Mouse (Mus musculus): ENCODE measurements around the gene Wdr92. TPM values are rescaled to one million over a fixed set of nuclear protein-coding genes. Genes with fewer than 3 reads are reported as not detected.
"Not testable (repeated sequence)": the region's sequence is repeated elsewhere in the genome, so short reads cannot be mapped to it uniquely, and the experiment has no call there.

Gene Wdr92
- polyA plus RNA-seq, 1 experiment from 2014 or later: 28.3 TPM

DNA sequence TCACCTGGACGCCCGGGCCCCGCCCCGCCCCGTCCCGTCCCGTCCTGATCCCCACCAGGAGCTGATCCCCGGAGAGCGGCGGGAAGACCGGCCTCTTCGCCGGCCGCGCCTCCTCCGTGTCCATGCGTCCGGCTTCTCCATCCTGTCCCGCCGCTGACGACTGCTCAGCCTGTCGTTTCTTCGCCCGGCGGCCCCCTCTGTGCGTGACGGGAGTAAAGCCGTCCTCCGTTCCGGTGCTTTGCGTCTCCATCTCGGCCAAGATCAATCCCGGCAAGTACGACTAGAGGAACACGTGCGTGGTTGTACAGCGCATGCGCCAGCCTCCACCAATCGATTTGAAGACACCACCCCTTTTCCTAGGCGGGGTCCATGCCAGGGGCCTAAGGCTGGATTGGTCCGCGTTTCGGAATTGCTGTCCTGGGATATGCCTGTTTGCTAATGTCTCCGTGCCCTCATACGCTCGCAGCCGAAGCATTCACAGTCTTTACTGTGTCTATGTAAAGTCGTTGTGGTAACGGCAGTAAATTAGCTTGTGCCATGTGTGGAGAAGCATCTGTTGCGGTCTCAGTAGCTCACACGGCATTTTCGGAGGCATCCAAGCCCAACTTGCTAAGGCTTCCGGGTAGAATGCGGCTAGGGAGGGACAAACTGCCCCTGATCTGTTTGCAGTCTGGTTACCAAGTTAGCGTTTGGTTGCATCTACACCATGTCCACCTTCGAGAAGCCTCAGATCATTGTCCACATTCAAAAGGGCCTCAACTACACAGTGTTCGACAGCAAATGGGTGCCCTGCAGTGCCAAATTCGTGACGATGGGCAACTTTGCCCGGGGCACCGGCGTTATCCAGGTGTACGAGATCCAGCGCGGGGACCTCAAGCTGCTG, 29.6 kb downstream of the Wdr92 start, which contains the start of gene Pno1:
Pno1 (minus strand) TSS at position 311 of the 883 bp plus-strand sequence.
- peak; percentile 99 for ATAC-seq (ENCODE audit: insufficient number of reproducible peaks, insufficient read depth, low FRiP score, low TSS enrichment, low read depth)
- Histone ChIP-seq H3K4me1 (replicated peaks) (peaks cover 18% of the 10 kb centered on the region), H3K9me3 (no peaks in the 10 kb centered on the region), H3K27me3 (no peaks in the 10 kb centered on the region), H3K9ac (replicated peaks) (peak within 1 kb of the TSS; percentile 68), H3K4me3 (replicated peaks) (peak within 1 kb of the TSS; percentile 90), H3K27ac (peak within 1 kb of the TSS; percentile 84), H3K36me3 (peaks cover 22% of the 10 kb centered on the region), H3K4me2 (peak within 1 kb of the TSS; percentile 67)
- WGBS: under 1% methylated on average over 65 of the region's 65 CpGs

GRCm38 (mm10) chr11:17212141-17212495, 30.2 kb downstream of the Wdr92 start:
- peaks cover 20% of the 10 kb centered on the region for H3K36me3 ChIP-seq
- H3K4me2 ChIP-seq: peak overlapping the region; percentile 67
- H3K27ac ChIP-seq: peak overlapping the region; percentile 84
- peaks cover 18% of the 10 kb centered on the region for H3K4me1 ChIP-seq (replicated peaks)
- no peak for ATAC-seq (ENCODE audit: insufficient number of reproducible peaks, insufficient read depth, low FRiP score, low TSS enrichment, low read depth)
- no peaks in the 10 kb centered on the region for H3K9me3 ChIP-seq
- H3K27me3 ChIP-seq: no peaks in the 10 kb centered on the region
- H3K4me3 ChIP-seq (replicated peaks): peak overlapping the region; percentile 90
- peak overlapping the region; percentile 68 for H3K9ac ChIP-seq (replicated peaks)
- 2% methylated on average over 10 of the region's 10 CpGs for WGBS

- H3K27me3 ChIP-seq: no peaks in the 10 kb centered on the region
- peak overlapping the region; percentile 67 for H3K4me2 ChIP-seq
- H3K36me3 ChIP-seq: peaks cover 14% of the 10 kb centered on the region; the same call in 1 of the 2 replicates
- H3K4me3 ChIP-seq (replicated peaks): peak overlapping the region; percentile 90; the same call in 1 of the 2 replicates
- no peak overlapping the region for H3K9ac ChIP-seq (replicated peaks)
- no peaks in the 10 kb centered on the region for H3K9me3 ChIP-seq
- H3K4me1 ChIP-seq (replicated peaks): peaks cover 18% of the 10 kb centered on the region
- WGBS: 87% methylated on average over 5 of the region's 5 CpGs
- no peak overlapping the region for H3K27ac ChIP-seq
- ATAC-seq (ENCODE audit: insufficient number of reproducible peaks, insufficient read depth, low FRiP score, low TSS enrichment, low read depth): no peak
These were observed 31.1 kb downstream of the Wdr92 start for GRCm38 (mm10) chr11:17212903-17213509.

DNA sequence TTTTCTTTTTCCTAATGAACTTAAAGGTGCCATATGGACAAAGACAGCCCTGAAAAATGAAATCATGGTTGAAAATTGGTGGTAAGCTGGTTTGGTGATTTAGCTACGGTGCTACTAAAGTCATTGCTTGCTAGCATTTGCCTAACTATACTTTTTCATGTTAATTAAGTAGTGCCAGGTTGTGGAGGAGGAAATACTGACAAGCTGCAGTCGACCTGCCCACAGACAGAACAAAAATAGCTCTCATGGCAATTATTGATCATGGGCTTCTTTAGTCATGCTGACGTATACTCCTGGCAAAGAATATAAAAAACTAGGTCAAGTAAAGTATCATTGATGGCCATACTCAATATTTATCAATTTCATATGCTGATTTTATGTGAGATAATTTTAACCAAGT, 33.6 kb downstream of the Wdr92 start:
- Histone ChIP-seq H3K4me3 (replicated peaks) (no peak overlapping the region), H3K4me2 (no peak overlapping the region), H3K9me3 (no peaks in the 10 kb centered on the region), H3K9ac (replicated peaks) (no peak overlapping the region), H3K4me1 (replicated peaks) (peaks cover 14% of the 10 kb centered on the region), H3K27me3 (no peaks in the 10 kb centered on the region), H3K27ac (no peak overlapping the region), H3K36me3 (peaks cover 1% of the 10 kb centered on the region; the same call in 1 of the 2 replicates)
- WGBS: 90% methylated on average over 3 of the region's 3 CpGs
- no peak for ATAC-seq (ENCODE audit: insufficient number of reproducible peaks, insufficient read depth, low FRiP score, low TSS enrichment, low read depth)

DNA sequence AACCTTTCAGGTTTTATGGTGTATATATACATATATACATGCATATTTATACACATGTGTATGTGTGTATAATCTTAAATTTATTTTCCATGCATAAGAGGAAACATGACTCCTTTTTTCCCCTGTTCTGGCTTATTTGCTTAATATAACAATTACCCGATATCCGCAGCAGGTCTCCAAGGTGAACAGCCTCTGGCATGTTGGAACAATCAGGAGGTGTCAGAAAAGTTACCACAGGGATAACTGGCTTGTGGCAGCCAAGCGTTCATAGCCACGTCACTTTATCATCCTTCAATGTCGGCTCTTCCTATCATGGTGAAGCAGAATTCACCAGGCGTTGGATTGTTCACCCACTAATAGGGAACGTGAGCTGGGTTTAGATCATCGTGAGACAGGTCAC, 39.2 kb downstream of the Wdr92 start:
- Histone ChIP-seq H3K4me3 (replicated peaks) (no peak overlapping the region), H3K27me3 (no peaks in the 10 kb centered on the region), H3K36me3 (peaks cover 38% of the 10 kb centered on the region), H3K4me2 (no peak overlapping the region), H3K9ac (replicated peaks) (no peak overlapping the region), H3K27ac (no peak overlapping the region), H3K4me1 (replicated peaks) (no peaks in the 10 kb centered on the region), H3K9me3 (no peaks in the 10 kb centered on the region)
- no peak for ATAC-seq (ENCODE audit: insufficient number of reproducible peaks, insufficient read depth, low FRiP score, low TSS enrichment, low read depth)
- WGBS: 94% methylated on average over 8 of the region's 8 CpGs

- Histone ChIP-seq H3K27me3 (no peaks in the 10 kb centered on the region), H3K4me2 (no peak overlapping the region), H3K36me3 (peaks cover 31% of the 10 kb centered on the region), H3K27ac (no peak overlapping the region), H3K9me3 (no peaks in the 10 kb centered on the region), H3K9ac (replicated peaks) (no peak overlapping the region), H3K4me1 (replicated peaks) (no peaks in the 10 kb centered on the region), H3K4me3 (replicated peaks) (no peak overlapping the region)
- no peak for ATAC-seq (ENCODE audit: insufficient number of reproducible peaks, insufficient read depth, low FRiP score, low TSS enrichment, low read depth)
- 70% methylated on average over 5 of the region's 5 CpGs for WGBS
These were observed 50.9 kb downstream of the Wdr92 start for GRCm38 (mm10) chr11:17232792-17233191.

- no peak for ATAC-seq (ENCODE audit: insufficient number of reproducible peaks, insufficient read depth, low FRiP score, low TSS enrichment, low read depth)
- Histone ChIP-seq H3K9ac (replicated peaks) (no peak overlapping the region), H3K27me3 (0 out of 2 replicates have a peak, but pooled peaks cover 6% of the 10 kb centered on the region), H3K9me3 (no peaks in the 10 kb centered on the region), H3K27ac (no peak overlapping the region), H3K4me1 (replicated peaks) (no peaks in the 10 kb centered on the region), H3K36me3 (peaks cover 18% of the 10 kb centered on the region), H3K4me3 (replicated peaks) (no peak overlapping the region), H3K4me2 (no peak overlapping the region)
- WGBS: 83% methylated on average over 5 of the region's 5 CpGs
These were observed 54.6 kb downstream of the Wdr92 start for GRCm38 (mm10) chr11:17236449-17237037.

- not testable (repeated sequence) for H3K9me3 ChIP-seq; H3K9ac ChIP-seq (replicated peaks); H3K4me2 ChIP-seq; H3K4me1 ChIP-seq (replicated peaks); H3K27ac ChIP-seq; ATAC-seq (ENCODE audit: insufficient number of reproducible peaks, insufficient read depth, low FRiP score, low TSS enrichment, low read depth); H3K36me3 ChIP-seq; H3K27me3 ChIP-seq; H3K4me3 ChIP-seq (replicated peaks)
- 82% methylated on average over 5 of the region's 5 CpGs for WGBS
These were observed 56.7 kb downstream of the Wdr92 start for GRCm38 (mm10) chr11:17238598-17238997.

- Histone ChIP-seq H3K27me3 (peaks cover 26% of the 10 kb centered on the region), H3K4me1 (replicated peaks) (0 out of 2 replicates have a peak, but pooled peaks cover 2% of the 10 kb centered on the region), H3K9me3 (no peaks in the 10 kb centered on the region), H3K9ac (replicated peaks) (no peak overlapping the region), H3K27ac (no peak overlapping the region), H3K36me3 (no peaks in the 10 kb centered on the region), H3K4me2 (no peak overlapping the region), H3K4me3 (replicated peaks) (no peak overlapping the region)
- no peak for ATAC-seq (ENCODE audit: insufficient number of reproducible peaks, insufficient read depth, low FRiP score, low TSS enrichment, low read depth)
These were observed 66.8 kb downstream of the Wdr92 start for GRCm38 (mm10) chr11:17248715-17249114.

DNA sequence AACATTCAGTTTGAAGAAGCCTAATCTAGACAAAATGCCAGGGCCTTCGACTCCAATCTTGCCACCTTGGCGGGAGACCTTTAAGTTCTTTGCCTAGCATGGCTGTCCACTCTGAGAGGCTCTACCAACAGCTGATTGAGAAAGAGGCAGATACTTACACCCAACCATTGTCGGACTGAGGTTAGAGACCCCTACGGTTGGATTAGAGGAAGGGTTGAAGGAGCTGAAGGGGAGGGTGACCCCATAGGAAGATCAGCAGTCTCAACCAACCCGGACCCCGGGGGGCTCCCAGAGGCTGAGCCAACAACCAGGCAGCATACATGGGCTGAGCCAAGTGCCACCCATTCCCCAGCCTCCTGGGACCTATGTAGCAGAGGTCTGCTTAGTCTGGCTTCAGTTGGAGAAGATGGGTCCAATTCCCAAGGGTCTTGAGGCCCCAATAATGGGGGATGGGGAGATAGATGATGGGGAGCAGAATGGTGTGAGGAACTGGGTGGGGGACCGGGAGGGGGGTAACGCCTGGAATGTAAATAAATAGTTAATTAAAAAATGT, 75.0 kb downstream of the Wdr92 start:
- no peak overlapping the region for H3K27ac ChIP-seq

DNA sequence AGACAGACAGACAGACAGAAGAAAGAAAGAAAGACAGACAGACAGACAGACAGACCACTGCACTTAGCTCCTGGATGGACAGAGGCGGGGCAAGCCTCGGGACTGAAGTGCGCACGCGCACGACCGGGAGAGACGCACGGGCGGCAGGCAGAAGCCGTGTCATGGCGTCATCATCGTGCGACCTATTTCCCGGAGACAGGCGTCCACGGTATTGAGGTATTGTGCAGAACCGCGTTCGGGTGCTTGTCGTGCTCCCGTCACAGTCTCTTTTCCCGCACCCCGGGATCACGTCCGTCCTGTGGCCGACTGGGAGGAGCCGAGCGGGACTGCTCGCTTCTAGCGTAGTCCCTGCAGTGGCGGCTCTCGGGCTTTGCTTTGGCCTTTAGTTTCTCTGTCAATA, 75.5 kb downstream of the Wdr92 start, which contains the start of gene C1d:
C1d (plus strand) TSS at position 137 of the 400 bp plus-strand sequence.
- WGBS: under 1% methylated on average over 23 of the region's 33 CpGs

More for the DNA sequence above, 75.0 kb downstream of the Wdr92 start:
- Histone ChIP-seq H3K4me2 (peak overlapping the region; percentile 65), H3K4me1 (replicated peaks) (peaks cover 9% of the 10 kb centered on the region; the same call in 1 of the 2 replicates), H3K4me3 (replicated peaks) (peak overlapping the region; percentile 74), H3K27me3 (peaks cover 23% of the 10 kb centered on the region), H3K9me3 (no peaks in the 10 kb centered on the region), H3K9ac (replicated peaks) (0 out of 2 replicates have a peak overlapping the region, but pooled peaks have one; percentile 78), H3K36me3 (no peaks in the 10 kb centered on the region)
- 58% methylated on average over 8 of the region's 8 CpGs for WGBS
- ATAC-seq (ENCODE audit: insufficient number of reproducible peaks, insufficient read depth, low FRiP score, low TSS enrichment, low read depth): peak; percentile 69; the same call in 1 of the 2 replicates

More for the DNA sequence above, 75.5 kb downstream of the Wdr92 start, which contains the start of gene C1d:
- H3K9ac ChIP-seq (replicated peaks): peak within 1 kb of the TSS; percentile 78
- peak within 1 kb of the TSS; percentile 83 for H3K27ac ChIP-seq
- H3K9me3 ChIP-seq: no peaks in the 10 kb centered on the region
- H3K36me3 ChIP-seq: no peaks in the 10 kb centered on the region
- ATAC-seq (ENCODE audit: insufficient number of reproducible peaks, insufficient read depth, low FRiP score, low TSS enrichment, low read depth): peak; percentile 84
- H3K4me2 ChIP-seq: peak within 1 kb of the TSS; percentile 65
- H3K4me3 ChIP-seq (replicated peaks): peak within 1 kb of the TSS; percentile 74
- peaks cover 9% of the 10 kb centered on the region; the same call in 1 of the 2 replicates for H3K4me1 ChIP-seq (replicated peaks)
- peaks cover 22% of the 10 kb centered on the region for H3K27me3 ChIP-seq

All from limb, embryonic 12.5 days (tissue).